Mouse (Mus musculus) brain, embryonic 14.5 days (tissue): ENCODE results near the gene Faim2. TPM values are rescaled to one million over a fixed set of nuclear protein-coding genes. Genes with fewer than 3 reads are reported as not detected.

Experiments
- DNase-seq: peaks from one replicate; pipeline ENCODE4 v3.0.0-alpha.2; 2011; ENCODE audit warnings: low read depth
- CTCF ChIP-seq: fragments of 200-500 bp; IDR thresholded peaks from 2 replicates; pipeline ENCODE4 v1.5.1; 2012; ENCODE audit warnings: inconsistent platforms, mild to moderate bottlenecking, moderate library complexity, borderline replicate concordance; ENCODE audit not compliant: insufficient read depth, insufficient read length; ENCODE audit errors: extremely low read depth
- POLR2A ChIP-seq: fragments of 200-500 bp; IDR thresholded peaks from 2 replicates; pipeline ENCODE4 v1.6.1; 2012; ENCODE audit warnings: mild to moderate bottlenecking, inconsistent platforms, borderline replicate concordance; ENCODE audit not compliant: poor library complexity, insufficient read depth, insufficient read length, severe bottlenecking; ENCODE audit errors: extremely low read depth
- polyA plus RNA-seq: library from polyadenylated mRNA; depleted of rRNA; stranded (reverse); fragments of >200 nt; gene quantifications from 2 replicates; pipeline ENCODE4 v1.2.3, GENCODE M21; 2012

Gene Faim2
- polyA plus RNA-seq, 1 experiment, result 15.7 TPM

DNA sequence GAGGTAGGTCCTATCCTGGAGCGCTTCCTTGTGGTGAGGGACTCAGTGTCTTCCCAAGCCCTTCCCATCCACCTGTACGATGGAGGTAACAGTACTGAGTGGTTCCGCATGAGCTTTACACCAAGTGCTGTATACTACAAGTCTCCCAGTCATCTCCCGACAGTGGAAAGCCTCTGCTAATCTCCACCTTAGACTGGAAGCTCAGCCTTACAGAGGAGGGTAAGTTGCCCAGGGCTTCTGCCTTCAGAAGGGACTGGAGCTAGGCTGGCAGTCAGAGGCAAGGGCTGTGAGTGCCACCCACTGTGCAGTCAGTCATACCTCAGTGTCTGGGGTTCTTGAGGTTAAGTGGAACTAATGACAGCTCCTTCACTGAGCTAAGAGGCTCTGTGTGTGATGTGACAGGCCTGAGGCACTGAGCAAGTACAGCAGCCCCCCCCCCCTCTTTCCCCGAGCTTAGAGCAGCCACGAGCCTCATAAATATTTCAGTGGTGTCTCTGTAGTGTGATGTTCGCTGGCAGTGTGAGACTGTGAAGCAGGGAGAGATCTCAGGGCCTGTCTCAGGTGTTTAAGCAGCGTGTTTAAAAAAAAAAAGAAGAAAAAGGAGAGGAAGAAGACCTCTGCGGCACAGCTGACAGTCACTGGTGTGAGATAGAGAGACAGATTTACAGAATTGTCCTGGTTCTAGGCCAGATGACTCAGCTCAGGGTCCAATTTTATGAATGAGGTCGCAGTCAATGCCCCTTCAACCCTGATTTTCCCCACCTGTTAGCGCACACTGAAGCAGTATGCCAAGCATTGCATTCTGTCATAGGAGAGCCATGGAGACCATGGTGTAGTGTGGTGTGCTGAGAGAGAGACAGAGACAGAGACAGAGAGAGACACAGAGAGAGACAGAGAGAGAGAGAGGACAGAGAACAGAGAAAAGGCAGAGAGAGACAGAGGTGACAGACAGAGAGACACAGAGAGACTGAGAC lies 9.2 kb upstream of the Faim2 start:
- no peak for TF ChIP-seq CTCF
- TF ChIP-seq POLR2A, result no peak
- peak; percentile 88 for DNase-seq

- TF ChIP-seq CTCF (no peak), POLR2A (no peak)
Measured at GRCm38 (mm10) chr15:99532023-99532422, 4.1 kb upstream of the Faim2 start.

DNA sequence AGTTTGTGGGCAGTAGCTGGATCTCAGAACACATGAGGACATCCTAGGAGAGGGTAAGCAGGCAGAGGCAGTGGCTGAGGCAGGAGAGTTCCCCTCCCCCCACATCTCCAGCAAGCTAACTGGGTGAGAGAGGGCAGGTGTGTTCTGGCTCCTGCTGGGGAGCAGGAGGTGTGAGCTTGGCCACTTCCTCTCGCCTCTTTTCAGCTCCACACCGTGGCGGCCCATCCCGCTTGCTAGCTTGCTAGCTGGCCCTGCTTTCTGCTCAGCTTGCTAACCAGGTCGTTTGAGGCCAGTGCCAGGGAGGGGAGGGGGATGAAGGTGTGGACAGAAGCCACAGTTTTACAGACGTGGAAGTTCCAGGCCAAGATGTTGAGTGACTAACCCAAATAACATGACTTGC lies 3.2 kb upstream of the Faim2 start:
- DNase-seq, result no peak
- TF ChIP-seq CTCF (no peak), POLR2A (no peak)

More at GRCm38 (mm10) chr15:99532023-99532422, 4.1 kb upstream of the Faim2 start:
- no peak for DNase-seq

DNA sequence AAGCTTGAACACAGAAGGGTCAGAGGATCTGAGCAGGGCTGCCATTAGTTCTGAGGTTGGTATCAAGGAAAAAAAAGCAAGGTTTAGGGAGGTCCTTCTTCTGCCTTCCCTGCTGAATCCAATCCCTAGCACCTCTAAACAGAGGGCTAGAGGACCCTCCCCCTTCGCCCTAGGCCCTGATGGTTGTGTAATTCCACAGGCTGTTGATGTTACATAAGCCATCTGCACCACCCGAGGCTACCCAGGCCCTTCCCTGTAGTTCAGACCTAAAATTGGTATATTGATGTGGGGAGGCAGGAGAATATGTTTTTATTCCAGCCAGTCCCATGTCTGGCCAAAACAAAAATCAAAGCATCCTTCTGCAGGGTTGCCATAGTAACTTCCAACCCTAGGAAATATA lies 1.3 kb downstream of the Faim2 start:
- no peak for DNase-seq
- no peak for TF ChIP-seq CTCF
- no peak for TF ChIP-seq POLR2A

DNA sequence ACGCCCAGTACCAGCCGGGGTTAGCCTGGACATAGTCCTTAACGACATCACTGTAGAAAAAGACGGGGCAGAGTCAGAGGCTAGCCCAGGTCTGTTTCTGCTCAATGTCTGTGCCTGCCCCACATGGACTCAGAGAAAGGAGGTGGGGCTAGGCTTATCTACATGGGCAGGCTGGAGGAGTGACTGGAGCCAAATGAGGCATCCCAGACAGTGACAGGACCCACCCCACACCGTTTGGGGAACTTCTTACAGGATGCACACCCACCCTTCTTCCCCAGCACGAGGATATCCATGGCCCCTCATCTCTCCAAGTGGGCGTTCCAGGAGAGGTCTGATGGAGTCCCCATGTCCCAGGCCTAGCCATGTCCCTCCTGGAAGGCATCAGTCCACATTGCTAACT lies 7.7 kb downstream of the Faim2 start:
- DNase-seq, result no peak
- TF ChIP-seq POLR2A (no peak), CTCF (no peak)

DNA sequence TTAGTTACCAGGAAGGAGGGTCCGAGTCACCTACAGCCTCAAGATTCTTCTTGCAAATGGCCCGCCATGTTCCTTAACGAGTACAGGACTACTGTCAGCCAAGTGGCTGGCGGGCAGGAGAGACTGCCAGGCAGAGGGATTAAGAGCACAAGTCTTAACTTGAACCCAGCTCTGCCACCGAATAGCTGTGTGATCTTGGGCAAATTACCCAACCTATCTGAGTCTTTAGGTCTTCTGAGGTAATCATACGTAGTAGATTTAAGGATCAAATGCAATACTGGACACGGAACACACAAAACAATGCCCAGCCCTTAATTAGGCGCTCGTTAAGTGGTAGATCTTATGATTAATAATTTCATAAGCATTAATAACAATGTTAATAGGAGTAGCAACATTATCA lies 8.3 kb downstream of the Faim2 start:
- DNase-seq, result peak; percentile 12
- no peak for TF ChIP-seq POLR2A
- TF ChIP-seq CTCF, result no peak

DNA sequence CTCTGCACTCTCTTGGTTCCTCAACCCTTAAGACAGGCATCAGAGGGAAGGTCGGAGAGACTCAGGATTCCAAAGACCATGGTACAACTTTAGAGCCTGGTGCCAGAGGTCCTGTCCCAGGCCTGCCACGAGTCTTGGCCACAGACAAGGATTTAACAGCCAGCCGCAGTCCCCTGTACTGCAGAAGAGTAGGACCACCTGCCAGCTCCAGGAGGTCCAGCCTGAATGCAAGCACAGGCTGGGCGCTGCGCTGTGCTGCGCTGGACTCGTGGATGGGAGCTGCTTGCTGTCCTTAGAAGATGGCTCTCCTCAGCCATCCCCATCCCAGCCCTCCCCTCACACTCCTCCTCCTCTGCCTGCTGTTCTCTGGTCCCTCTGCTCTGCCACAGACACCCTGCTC lies 10.2 kb downstream of the Faim2 start:
- no peak for DNase-seq
- TF ChIP-seq POLR2A, result no peak
- no peak for TF ChIP-seq CTCF

- no peak for DNase-seq
- no peak for TF ChIP-seq CTCF
- TF ChIP-seq POLR2A, result no peak
Measured at GRCm38 (mm10) chr15:99516715-99517114, 11.2 kb downstream of the Faim2 start.

DNA sequence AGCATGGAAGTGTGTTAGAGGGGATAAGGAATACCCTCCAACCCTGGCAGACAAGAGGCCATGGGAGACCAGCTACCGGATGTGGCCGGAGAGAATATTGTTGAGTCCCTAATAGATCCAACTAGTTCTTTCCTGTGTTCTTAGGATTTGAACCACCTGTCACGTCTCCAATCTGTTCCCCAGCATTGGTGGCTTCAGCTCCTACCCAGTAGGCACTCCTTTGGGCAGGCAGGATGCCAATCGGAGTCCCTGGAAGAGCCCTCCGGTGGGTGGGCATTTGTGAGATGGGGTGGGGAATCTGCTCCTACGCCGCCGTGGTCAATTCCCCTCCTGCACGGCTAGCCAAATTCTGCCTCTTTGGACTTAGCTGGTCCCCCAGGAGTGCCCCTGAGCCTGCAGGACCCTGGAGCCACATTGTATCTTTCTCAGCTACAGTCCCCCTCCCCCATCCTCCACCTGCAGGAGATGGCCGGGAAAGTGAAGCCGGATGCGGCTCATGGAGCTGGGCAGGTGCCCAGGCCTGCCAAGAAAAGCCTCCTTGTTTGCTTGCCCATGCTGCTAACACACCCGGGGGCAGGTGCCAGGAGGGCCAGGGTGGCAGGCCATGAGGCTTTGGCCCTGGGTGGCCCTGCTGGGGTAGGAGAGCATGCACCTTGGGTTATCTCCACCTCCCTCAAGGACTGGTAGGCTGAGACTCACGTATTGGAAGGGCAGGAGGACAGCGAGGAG lies 16.0 kb downstream of the Faim2 start:
- DNase-seq, result peak; percentile 8
- no peak for TF ChIP-seq POLR2A
- TF ChIP-seq CTCF, result no peak

DNA sequence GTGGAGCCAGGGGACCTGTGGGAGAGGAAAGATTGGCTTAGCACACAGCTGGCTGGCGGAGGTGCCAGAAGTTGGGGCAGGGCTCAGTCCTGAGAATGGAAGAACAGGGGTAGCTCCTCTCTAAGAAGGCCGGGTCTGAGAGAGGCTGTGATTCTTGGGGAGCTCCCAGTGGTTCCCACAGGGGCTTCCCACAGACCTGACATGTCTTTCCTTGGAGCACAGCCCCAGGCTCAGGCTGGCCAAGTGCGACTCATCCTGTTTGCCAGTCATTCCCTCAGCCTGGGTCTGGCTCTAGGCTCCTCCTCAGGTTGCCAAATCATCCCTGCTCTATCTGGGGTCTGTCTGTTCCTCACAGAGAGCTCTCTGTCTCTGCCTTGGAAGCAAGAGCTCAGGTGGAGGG lies 17.3 kb downstream of the Faim2 start:
- TF ChIP-seq CTCF, result no peak
- TF ChIP-seq POLR2A, result no peak
- DNase-seq, result no peak

DNA sequence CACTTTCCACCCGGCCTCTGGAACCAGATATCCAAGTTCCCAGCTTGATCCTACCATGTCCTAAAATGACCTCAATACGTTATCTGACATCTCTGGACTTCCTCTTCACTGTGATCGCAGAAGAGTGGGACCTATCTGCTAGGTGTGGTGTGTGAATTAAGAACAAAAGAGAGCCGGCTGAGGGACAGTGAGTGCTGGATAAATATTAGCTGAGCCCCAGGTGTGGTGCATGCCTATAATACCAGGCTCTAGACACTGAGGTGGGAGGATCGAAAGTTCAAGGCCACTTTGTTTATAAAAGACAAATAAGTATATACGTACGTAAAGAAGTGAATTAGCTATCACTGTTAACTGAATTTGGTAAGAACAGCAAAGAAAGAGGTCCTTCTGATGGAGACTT lies 18.1 kb downstream of the Faim2 start:
- TF ChIP-seq CTCF (no peak), POLR2A (no peak)
- DNase-seq, result no peak

- TF ChIP-seq POLR2A (no peak), CTCF (no peak)
- no peak for DNase-seq
Measured at GRCm38 (mm10) chr15:99505324-99506095, 22.5 kb downstream of the Faim2 start.

GRCm38 (mm10) chr15:99503256-99503655 lies 24.7 kb downstream of the Faim2 start:
- no peak for TF ChIP-seq POLR2A
- no peak for TF ChIP-seq CTCF
- no peak for DNase-seq

DNA sequence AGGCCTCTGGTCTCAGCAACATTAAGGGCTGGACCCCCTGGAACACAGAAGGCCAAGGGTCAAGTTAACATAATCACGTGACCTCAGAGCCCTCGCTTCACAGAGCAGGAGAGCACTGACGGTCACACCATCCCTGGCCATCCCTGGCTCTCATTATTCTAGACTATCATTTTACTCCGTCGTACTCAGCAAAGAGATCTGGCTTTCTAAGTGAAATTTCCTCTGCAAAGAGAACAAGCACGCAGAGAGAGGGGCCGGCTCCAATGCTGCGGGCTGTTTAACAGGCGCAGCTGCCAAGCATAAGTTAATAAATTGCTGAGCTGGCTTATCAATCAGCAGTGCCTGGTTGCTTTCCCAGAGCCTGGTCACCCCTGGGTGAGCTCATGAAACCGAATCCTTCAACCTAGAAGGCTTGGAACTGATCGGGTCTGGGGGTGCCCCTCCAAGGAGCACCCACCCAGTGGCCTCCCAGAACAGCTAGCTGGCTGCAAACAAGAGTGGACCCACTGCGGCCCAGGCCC lies 25.6 kb downstream of the Faim2 start:
- DNase-seq, result peak; percentile 58

More for the DNA sequence above, 25.6 kb downstream of the Faim2 start:
- TF ChIP-seq CTCF (no peak), POLR2A (no peak)
